Mouse (Mus musculus) small intestine, adult 10 weeks (tissue): Measurements from ENCODE around the gene Supt4a. TPM values are rescaled to one million over a fixed set of nuclear protein-coding genes. Genes with fewer than 3 reads are reported as not detected.

Source experiments
- polyA plus RNA-seq: library from polyadenylated mRNA; stranded (reverse); fragments of 350-450 nt; fragmentation: Illumina TruSeq; extraction: RNeasy Lipid Tissue Mini Kit (QIAGEN cat#74804); gene quantifications from one replicate; pipeline ENCODE4 v1.2.3, GENCODE M21; 2014; ENCODE audit warnings: low replicate concordance

Supt4a gene
- polyA plus RNA-seq, result 6.7 TPM

GRCm38 (mm10) chr11:87737175-87737740 lies at the start of gene Supt4a:
Supt4a (plus strand) TSS chr11:87737552.

GRCm38 (mm10) chr11:87760301-87761081 lies 23.1 kb downstream of the Supt4a start, which contains the start of gene Tspoap1:
Tspoap1 (plus strand) TSS chr11:87760541.

Other genes with a start within 250 kb of the Supt4a start
- not detected for gene Gm11492, start 170.9 kb upstream of the Supt4a start, polyA plus RNA-seq
- gene Sept4, start 168.6 kb upstream of the Supt4a start, polyA plus RNA-seq, result 5.0 TPM
- gene Mtmr4, start 145.4 kb upstream of the Supt4a start, polyA plus RNA-seq, result 74.5 TPM
- gene Hsf5, start 120.4 kb upstream of the Supt4a start, polyA plus RNA-seq, result 1.8 TPM
- 12.7 TPM for gene Rnf43, start 74.8 kb upstream of the Supt4a start, polyA plus RNA-seq
- gene Tspoap1, start 23.0 kb downstream of the Supt4a start, polyA plus RNA-seq, result not detected
- gene Mpo, start 56.0 kb downstream of the Supt4a start, polyA plus RNA-seq, result not detected
- not detected for gene Lpo, start 90.7 kb downstream of the Supt4a start, polyA plus RNA-seq
- gene Mks1, start 115.7 kb downstream of the Supt4a start, polyA plus RNA-seq, result 0.63 TPM
- gene Epx, start 138.0 kb downstream of the Supt4a start, polyA plus RNA-seq, result not detected
- not detected for gene Olfr462, start 154.7 kb downstream of the Supt4a start, polyA plus RNA-seq
- not detected for gene Olfr463, start 159.8 kb downstream of the Supt4a start, polyA plus RNA-seq
- not detected for gene Olfr464, start 183.4 kb downstream of the Supt4a start, polyA plus RNA-seq
- 110 TPM for gene Dynll2, start 250.0 kb downstream of the Supt4a start, polyA plus RNA-seq